Mouse (Mus musculus): ENCODE results near the gene Vmn1r174.
"Not testable (repeated sequence)": the region's sequence is repeated elsewhere in the genome, so short reads cannot be mapped to it uniquely, and the experiment has no call there.

Gene Vmn1r174

GRCm38 (mm10) chr7:23751970-23752369, at the start of gene Vmn1r174:
TSS of gene Vmn1r174 (plus strand) at chr7:23752270.
- DNase-seq (ENCODE audit: low read depth, low spot score) = not testable (repeated sequence)

- DNase-seq (ENCODE audit: low read depth, low spot score) = no peak
These were observed 32.5 kb downstream of the Vmn1r174 start for GRCm38 (mm10) chr7:23784526-23784925.

GRCm38 (mm10) chr7:23810543-23810942, 58.5 kb downstream of the Vmn1r174 start, which contains the start of gene Vmn1r175:
TSS of gene Vmn1r175 (minus strand) at chr7:23810643.
- DNase-seq (ENCODE audit: low read depth, low spot score) = not testable (repeated sequence)
